ENCODE assay signal across 22 mouse cellular contexts in the genomic region with DNA sequence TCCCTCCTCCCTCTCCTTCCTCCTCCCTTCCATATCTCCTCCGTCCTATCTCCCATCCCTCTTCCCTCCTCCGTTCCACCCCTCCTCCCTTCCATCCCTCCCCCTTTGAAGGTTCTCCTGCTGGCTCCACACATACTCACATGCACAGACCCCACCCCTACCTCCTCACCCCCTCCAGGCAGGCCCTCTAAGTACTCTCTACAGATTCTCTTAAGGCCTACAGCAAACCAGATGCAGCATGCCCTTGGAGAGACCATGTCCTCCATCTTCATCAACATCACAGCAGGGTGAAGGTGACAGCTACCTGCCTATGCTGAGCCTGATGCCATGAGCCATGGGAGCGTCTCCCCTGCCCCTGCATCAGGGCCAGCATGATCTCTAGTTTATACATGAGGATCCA. TPM values are rescaled to one million over a fixed set of nuclear protein-coding genes. Genes with fewer than 3 reads are reported as not detected.
"Had no signal": no experiment of that assay in that cellular context is flagged by ENCODE, and none has a peak within 500 bp of the region (broad histone marks: within the 10 kb centered on the region; RNA-seq: fewer than 3 reads in every experiment).

No protein-coding gene starts in this region.

- H3K9ac ChIP-seq: limb, embryonic 12.5 days; limb, embryonic 15.5 days; liver, embryonic 14.5 days; liver, postnatal 0 days; lung, embryonic 14.5 days; neural tube, embryonic 12.5 days; neural tube, embryonic 15.5 days had no signal

- H3K27ac ChIP-seq: left cerebral cortex, adult 2 months; limb, embryonic 12.5 days; limb, embryonic 15.5 days; liver, embryonic 14.5 days; neural tube, embryonic 12.5 days; neural tube, embryonic 15.5 days; stomach, postnatal 0 days had no signal

- ATAC-seq: liver, postnatal 0 days had no signal

- DNase-seq: kidney, adult 9 months; kidney, postnatal 25 days; layer of hippocampus, postnatal 36 days; liver, postnatal 0 days; lung, embryonic 14.5 days; lung, postnatal 10 days; lung, postnatal 36 days; midbrain, embryonic 14.5 days; right cerebral cortex, adult 18-20 months; right cerebral cortex, postnatal 14 days; right cerebral cortex, postnatal 4 days; thymus, postnatal 25 days had no signal

- H3K9me3 ChIP-seq: limb, embryonic 12.5 days; limb, embryonic 15.5 days; megakaryocyte, embryonic 14.5 days; neural tube, embryonic 12.5 days; neural tube, embryonic 15.5 days had no signal

- H3K4me2 ChIP-seq: limb, embryonic 12.5 days; limb, embryonic 15.5 days; liver, embryonic 11.5 days; lung, embryonic 14.5 days; midbrain, embryonic 11.5 days; neural tube, embryonic 12.5 days; neural tube, embryonic 15.5 days had no signal

- H3K36me3 ChIP-seq: limb, embryonic 12.5 days; limb, embryonic 15.5 days; neural tube, embryonic 12.5 days; neural tube, embryonic 15.5 days had no signal

- H3K4me3 ChIP-seq: left cerebral cortex, adult 2 months; limb, embryonic 12.5 days; limb, embryonic 15.5 days; megakaryocyte, embryonic 14.5 days; neural tube, embryonic 12.5 days; neural tube, embryonic 15.5 days had no signal

- H3K27me3 ChIP-seq: limb, embryonic 12.5 days; limb, embryonic 15.5 days; neural tube, embryonic 12.5 days; neural tube, embryonic 15.5 days had no signal

RNA-seq across cellular contexts. Expression of gene 1700001O22Rik, which starts 26.2 kb away (rescaled TPM):
- polyA plus RNA-seq: liver, embryonic 14.5 days; liver, postnatal 0 days had no signal
